Mouse (Mus musculus) erythroid progenitor cell, adult 5-6 weeks (primary cell): ENCODE results near the gene Gimap4. TPM values are rescaled to one million over a fixed set of nuclear protein-coding genes. Genes with fewer than 3 reads are reported as not detected.

Experiments
- ATAC-seq: replicated peaks from 2 replicates; pipeline ENCODE4 v1.8.0; 2016; ENCODE audit warnings: moderate number of reproducible peaks, mild to moderate bottlenecking, moderate TSS enrichment, inconsistent platforms; ENCODE audit not compliant: poor library complexity, low FRiP score, severe bottlenecking
- total RNA-seq, 2 experiments: library from RNA; stranded (forward) in 1 of 2; stranded (reverse) in 1 of 2; fragments of 150-400 nt in 1 of 2; fragments of 186-747, 209-891 nt in 1 of 2; gene quantifications; 2 replicates each; pipeline versions ENCODE4 v1.2.3 to v1.2.4; 2015 to 2017; ENCODE audit warnings: low replicate concordance in 2 of 2

The Gimap4 gene
- total RNA-seq (2015; ENCODE audit: low replicate concordance) (13.7 and 46.5 TPM in 2 replicates), total RNA-seq (2017; ENCODE audit: low replicate concordance) (26.5 and 34.1 TPM in 2 replicates)

DNA sequence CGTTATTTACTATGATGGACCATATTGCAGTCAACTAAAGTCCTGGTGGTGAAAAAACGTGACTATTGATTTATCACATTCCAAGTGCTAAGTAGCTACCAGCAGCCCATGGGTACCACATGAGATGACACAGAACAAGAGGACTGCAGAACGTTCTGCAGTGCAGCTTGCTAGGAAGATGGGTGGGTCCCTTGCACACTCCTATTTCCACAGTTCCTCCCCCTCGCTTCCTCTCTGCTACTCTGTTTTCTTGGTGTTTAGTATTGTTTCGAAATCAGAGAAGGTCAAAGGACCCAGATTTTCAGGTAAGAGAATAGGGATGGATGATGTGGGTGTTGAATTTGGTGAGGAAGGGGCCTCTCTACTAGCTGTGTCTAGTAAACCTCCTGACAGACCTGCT lies at the start of gene Gimap4:
Gene Gimap4 (plus strand): TSS at position 231 of the 400 bp plus-strand sequence.
- no peak for ATAC-seq

DNA sequence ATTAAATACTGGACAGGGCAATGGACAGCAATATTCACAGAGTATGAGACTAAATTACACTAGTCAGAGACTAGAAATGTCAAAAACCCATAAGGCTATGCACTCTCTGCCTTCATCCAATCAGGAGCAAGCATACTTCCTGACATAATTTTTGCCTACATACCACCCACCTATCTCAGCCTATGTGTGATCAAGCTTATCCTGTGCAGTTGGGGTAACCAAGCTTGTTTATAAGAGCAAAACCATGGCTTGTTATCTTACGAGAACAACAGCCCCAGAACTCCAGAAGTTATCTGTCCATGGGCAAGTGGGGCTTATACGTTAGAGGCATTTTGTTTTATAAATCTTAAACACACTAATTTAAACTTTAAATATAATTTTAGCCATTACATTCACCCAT lies 49.2 kb upstream of the Gimap4 start:
- ATAC-seq = no peak

DNA sequence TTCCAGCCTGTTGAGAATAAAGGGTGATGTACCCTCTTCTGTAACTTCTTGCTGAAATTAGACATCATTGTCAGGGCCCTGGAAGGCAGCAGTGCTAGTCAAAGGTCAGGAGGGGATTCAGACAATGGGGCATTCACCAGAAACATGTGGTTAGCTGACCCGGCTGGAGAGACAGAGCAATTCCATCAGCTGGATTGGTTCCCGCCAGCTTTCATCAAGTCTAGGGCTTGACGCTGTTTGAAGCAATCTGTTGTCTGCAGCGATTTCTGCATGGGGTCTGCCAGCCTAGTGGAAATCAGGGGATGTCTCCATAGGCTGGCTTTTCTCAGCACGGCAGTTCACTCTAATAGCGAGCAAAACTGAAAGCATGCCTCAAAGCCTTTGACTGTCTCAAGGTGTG lies 47.8 kb upstream of the Gimap4 start:
- ATAC-seq = no peak

DNA sequence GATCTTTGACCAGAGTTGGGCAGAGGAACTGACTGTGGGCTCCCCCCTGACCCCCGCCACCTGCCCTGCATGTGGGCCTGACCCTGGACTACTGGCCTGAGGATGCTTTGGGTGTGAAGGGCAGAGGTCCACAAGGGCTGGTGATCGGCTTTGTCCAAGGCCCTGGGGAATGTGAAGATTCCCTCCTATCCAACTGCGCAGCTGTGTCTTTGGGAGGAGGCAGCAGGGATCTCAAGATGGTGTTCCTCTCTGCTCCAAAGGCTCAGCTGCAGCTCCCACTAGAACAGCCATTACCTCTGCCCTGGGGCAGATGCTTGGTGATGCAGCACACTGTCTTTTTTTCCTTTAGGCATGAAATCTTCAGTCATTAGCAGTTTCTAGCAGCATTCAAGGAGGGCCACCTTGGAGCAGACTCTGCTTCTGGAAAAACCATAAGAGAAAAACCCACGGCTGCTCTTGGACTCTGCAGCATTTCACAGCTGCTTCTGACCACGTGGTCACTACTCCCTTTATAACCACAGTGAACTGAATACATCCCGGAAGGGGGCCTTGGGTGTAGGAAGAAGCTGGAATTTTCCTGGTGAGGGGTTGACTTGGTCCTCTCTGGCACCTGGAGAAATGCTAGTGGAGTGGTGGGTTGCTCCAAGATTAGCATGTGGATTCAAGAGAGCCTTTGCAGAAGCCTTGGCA lies 46.4 kb upstream of the Gimap4 start:
- ATAC-seq = no peak

DNA sequence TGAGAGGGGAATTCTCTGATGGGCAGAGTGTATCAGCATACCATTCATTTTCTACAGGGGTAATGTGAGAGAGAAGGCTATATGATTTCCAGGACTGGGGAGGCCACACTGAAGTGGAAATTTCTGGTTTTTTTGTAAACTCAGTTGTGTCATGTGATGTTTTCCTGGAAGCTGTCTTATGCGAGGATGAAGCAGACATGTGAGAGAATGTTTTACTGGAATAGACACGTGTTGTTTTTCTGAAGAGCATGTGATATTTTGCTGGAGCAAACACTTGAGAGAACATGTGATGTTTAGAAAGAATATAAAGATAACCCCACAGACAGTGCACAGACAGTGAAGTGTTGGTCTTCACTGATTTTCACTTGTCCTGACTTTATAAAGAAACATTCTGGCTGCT lies 45.8 kb upstream of the Gimap4 start:
- ATAC-seq = no peak

DNA sequence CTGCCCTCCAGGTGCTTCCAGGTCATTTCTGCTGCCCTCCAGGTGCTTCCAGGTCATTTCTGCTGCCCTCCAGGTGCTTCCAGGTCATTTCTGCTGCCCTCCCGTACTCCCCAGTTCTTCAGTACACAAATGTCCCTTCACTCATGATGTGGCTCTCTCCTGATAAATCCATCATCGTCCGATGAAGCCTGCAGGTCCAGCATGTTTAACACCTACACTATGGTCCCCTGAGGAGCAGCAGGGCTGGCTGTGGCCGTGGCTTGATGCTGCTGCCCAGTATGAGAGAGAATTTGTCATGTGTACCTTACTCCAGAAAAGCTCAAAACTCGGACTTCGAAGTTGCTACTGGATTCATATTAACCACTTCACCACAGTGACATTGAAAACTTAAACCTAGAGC lies 43.0 kb upstream of the Gimap4 start:
- ATAC-seq = no peak

DNA sequence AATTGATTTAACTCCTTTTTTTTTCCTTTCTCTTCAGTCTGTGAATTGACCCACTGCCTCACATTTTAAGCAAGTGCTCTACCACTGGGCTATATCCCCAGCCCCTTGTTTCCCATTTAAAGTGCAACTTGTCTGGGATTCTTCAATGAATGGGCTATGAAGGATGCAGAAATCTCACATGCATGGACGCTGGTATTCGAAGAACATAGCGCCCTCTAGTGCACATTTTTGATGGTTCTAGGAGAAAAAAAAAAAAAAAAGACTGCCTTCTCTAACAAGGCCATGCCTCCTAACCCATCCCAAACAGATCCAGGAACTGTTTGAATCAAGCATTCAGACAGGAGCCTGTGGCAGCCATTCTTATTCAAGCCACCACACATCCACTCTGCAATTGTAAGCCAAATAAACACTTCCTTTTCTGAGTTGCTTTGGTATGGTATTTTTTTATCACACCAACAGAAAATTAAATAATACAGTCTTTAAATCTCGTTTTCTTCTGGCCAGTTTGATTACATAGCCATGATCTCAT lies 41.5 kb upstream of the Gimap4 start:
- no peak for ATAC-seq

DNA sequence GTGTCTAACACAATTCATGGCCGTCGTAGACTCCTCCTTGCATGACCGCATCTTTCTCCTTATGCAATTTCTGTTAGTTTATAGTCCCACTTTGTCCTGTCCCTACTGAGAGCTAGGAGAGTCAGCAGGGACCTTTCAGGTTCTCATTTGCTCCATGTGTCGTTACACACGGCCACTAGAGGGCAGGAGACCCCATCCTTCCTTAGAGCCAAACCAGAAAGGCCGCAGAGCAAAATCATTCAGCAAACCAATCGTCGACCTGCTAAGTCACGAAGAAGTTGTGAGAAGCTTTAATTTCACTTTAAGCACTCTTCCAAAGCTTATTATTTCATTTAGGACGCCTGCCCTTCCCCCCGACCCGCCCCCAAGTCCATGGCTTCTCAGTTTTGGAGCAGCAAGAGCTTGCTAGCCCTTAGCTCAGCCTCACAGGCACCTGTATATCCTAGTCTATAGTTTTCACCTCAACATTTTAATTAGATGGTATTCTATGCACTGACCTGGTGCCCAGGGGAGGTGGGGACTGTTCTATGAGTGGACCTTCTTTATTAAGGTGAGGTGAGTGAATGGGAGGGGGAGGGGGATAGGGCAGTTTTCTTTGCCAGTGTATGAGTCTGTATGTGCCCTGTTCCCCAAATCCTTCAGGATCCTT lies 38.6 kb upstream of the Gimap4 start:
- no peak for ATAC-seq

DNA sequence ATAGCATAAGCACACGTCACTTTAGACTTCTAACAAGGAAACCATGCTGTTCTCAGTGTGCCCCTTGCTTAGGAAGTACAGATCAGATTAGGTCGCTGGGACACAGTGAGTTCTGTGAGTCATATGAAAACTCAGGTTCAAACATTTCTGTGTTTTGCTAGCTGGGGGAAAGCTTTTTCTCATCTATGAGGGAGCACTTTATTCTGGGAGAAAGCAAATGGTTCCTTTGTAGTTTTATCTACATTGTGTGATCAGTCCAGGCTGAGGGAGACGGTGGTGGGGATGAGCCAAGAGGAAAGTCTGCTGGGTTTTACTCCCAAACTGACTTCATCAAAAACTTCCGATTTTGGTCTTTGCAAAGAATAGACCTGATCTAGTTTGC lies 38.0 kb upstream of the Gimap4 start:
- no peak for ATAC-seq

DNA sequence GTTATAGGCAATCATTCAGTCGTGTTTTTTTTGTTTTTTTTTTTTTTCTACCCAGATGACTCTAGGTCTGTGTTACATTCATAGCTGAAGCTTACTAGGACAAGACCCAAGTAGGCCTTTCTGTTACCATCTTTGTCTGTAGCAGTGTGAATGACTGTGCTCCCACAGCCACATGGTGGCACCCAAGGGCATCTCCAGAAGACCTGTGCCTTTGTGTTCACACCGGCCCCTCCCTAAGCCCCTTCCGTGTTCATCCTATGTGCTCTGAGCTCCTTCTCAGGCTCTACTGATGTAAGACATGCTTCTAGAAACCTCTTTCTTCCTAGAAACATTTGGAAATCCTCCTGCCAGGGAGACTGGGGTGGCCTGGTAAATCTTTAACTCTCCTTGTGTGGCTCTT lies 37.4 kb upstream of the Gimap4 start, which contains the start of gene Gimap8:
Gene Gimap8 (plus strand): TSS at position 240 of the 400 bp plus-strand sequence.
- no peak for ATAC-seq

DNA sequence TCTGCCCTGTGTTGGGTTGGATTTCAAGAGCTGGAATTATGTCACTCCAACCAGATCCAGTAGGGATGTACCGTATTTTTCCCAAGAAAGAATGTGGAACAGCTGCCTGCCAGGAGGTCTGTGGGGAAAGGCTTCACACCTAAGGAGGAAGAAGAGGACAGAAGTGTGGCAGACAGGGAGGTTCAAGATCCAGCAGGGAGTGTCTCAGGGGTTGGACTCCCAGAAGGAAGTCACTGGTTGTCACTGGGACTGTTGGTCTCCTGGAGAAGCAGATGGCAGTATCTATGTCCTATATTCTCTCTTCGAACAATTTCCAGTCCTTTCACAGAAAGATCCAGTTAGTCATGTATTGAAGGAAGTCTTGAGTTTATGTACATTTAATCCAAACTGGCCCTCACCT lies 36.7 kb upstream of the Gimap4 start:
- ATAC-seq = no peak

DNA sequence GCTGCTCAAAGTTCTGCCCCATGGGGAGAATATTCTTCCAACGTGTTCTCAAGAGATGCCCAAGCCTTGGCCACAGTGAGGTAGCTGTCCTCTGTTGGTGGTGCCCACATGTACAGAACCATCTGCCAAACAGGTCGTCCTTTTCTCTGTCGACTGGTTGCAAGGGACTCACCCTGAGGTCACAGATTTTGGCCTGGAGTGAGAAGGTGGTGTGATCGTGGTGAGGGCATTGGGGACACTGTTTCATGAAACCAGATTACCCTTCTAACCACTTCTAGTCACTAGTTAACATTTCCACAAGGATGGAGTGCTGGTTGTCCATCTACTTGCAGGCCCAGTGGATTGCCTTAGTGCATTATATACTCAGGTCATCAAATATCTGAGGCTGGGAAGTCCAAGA lies 35.6 kb upstream of the Gimap4 start:
- no peak for ATAC-seq

DNA sequence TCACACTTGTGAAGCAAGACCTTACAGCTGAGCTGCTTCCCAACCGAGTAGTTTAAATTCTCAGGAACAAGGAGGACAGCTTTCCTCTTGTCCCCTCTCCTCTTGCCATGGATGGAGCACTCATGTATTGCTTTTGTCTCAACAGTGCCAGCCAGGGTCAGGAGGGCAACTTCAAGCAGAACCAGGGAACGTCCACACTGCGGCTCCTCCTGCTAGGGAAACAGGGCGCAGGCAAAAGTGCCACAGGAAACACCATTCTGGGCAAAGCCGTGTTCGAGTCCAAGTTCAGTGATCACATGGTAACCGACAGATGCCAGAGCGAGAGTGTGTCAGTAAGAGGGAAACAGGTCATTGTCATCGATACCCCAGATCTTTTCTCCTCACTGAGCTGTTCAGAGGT lies 34.3 kb upstream of the Gimap4 start:
- no peak for ATAC-seq

DNA sequence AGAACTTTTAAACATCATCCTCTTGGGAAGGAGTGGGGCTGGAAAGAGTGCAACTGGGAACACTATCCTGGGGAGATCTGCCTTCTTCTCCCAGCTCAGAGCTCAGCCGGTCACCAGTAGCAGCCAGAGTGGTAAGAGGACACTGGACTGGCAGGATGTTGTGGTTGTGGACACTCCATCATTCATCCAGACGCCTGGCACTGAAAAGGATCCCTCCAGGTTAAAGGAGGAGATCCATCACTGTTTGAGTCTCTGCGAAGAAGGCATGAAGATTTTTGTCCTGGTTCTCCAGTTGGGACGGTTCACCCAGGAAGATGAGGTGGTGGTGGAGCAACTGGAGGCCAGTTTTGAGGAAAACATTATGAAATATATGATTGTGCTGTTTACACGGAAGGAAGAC lies 25.6 kb upstream of the Gimap4 start:
- no peak for ATAC-seq

DNA sequence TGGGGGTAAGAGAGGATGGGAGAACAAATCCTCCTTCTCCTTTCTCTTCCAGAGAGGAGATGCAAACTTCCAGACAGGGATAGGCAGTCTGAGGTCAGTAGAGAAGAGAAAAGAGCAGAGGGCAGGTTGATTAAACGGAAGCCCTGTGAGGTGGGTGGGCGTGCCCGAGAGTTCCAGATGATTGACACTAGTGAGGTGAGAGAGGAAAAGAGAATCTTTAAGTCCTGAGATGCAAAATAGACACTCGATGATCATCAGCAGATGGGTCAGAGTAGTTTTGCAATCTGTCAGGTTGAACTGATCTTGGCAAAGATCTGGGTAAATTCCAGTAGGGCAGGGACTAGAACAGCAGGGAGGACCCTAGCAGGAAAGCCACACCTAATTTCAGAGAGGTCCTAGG lies 19.6 kb upstream of the Gimap4 start:
- ATAC-seq = no peak

DNA sequence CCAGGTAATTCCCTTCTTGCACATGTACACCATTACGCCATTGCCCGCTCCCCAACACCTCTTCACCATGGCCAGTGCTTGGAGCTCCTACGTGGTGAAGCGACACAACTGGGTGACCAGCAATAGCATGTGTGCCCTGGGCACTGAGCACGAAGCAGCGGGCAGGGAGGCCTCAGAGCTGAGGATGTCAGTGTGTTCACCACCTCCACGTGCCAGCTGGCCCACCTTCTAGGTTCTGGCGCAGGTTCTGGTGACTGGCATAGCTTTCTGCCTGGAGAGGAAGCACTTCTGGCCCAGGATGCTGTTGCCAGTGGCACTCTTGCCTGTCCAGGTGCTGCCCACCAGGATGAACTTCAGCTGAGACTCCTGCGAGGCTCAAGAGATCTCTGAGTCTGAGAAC lies 18.9 kb upstream of the Gimap4 start:
- no peak for ATAC-seq

DNA sequence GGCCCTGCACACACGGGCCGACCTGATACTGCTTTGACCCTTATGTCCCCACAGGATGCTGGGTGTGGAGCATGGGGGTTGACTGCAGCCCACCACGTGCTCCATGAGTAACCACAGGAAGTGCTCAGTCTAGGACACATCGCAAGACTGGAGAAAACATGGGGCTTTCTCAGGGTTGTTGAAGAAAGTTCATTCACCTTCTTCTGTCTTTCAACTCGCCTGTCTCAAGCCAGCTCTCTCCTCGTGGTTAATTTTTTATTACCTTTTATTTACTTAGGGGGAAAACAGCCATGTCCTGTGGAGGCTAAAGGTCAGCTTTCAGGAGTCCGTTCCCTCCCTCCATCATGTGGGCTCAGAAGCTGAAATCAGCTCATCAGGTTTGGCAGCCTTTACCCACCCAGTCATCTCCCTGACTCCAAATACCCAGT lies 18.2 kb upstream of the Gimap4 start:
- no peak for ATAC-seq

DNA sequence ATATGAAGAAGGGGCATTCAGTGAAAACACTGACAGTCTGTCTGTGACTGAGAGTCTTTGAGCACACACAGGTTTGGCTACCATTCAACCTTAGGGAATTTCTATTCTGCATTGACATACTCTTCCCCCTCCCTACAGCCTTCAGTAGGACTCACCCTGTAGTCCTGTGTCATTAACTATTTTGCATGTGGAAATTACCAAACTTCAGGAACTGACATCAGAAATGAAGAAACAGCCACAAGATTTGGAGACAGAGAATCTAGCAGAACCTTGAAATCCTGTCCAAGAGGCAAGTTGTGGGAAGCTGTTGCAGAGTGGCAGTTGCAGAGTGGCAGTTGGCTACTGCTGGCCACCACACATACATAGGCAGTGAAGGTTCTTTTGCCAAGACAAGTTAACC lies 16.3 kb upstream of the Gimap4 start:
- ATAC-seq = no peak

DNA sequence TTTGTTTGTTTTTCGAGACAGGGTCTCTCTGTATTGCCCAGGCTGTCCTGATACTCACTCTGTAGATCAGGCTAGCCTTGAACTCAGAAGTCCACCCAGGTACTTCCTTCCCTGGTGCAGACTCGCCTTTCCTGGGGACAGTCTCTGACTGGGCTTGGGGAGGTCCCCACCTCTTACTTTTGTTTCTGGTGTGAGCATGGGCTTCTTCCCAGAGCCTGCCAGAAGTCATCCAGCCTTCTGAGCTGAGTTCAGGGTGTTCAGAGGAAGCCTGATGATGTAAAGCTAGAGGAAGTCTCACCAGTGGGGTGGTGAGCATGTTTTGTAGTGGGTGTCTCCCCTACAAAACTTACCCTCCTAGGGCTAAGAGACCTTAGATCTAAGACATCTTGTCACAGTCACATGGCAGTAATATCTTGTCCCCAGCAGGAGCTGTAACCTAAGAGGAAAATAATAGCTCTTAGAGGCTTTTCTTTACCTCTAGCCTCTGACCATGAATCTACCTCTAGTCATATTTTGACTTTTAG lies 14.8 kb upstream of the Gimap4 start:
- no peak for ATAC-seq

DNA sequence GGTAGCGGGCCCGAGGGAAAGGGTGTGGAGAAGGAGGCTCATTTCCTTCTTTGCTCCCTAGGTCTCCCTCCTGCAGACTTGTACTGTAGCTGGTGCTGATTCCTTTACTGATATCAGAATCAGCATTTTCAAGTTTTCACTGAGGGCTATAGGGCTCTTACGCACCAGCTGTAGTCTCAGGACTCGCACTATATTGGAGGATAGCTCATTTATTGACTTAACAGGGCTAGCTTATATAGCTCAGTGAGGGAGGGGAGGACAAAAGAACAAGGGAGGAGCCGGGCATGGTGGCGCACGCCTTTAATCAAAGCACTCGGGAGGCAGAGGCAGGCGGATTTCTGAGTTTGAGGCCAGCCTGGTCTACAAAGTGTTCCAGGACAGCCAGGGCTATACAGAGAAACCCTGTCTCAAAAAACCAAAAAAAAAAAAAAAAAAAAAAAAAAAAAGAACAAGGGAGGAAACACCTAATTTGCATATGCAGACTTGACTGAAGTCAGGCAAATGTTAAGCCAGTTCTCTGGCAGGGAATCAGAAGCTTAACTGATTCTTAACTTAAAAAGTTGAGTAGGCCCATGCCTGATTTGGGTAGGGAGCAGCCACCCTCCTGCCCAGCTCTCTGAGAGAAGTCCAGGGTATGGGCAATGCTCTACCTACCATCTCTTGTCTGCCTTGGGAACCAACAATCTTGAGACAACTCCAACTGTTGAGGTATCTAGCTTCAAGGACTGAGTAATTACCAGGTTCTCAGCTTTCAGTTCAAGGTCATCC lies 9.9 kb upstream of the Gimap4 start:
- ATAC-seq = no peak
